Mouse (Mus musculus) cerebellum, postnatal 36 days (tissue): Measurements from ENCODE around the gene Fabp3.

Experiments
- DNase-seq, 2 experiments: peaks; one replicate each; pipeline ENCODE4 v3.0.0; 2021 to 2022; ENCODE audit warnings: mixed read lengths in 2 of 2

Fabp3 gene

GRCm38 (mm10) chr4:130308231-130309081 lies at the start of gene Fabp3, which contains the start of gene Gm10570:
TSS of gene Fabp3 (plus strand) at chr4:130308595.
TSS of gene Gm10570 (minus strand) at chr4:130308674.
- peak; percentile 74 to 80 for DNase-seq

- DNase-seq = no peak
These were observed 48.0 kb upstream of the Fabp3 start for GRCm38 (mm10) chr4:130260406-130260805.

- DNase-seq = no peak
These were observed 44.3 kb upstream of the Fabp3 start for GRCm38 (mm10) chr4:130264131-130264530.

GRCm38 (mm10) chr4:130264698-130265349 lies 43.6 kb upstream of the Fabp3 start:
- DNase-seq = peak; percentile 78 to 82

GRCm38 (mm10) chr4:130266601-130267000 lies 41.8 kb upstream of the Fabp3 start:
- no peak for DNase-seq

- no peak for DNase-seq
These were observed 41.3 kb upstream of the Fabp3 start for GRCm38 (mm10) chr4:130267069-130267468.

GRCm38 (mm10) chr4:130268736-130269135 lies 39.7 kb upstream of the Fabp3 start:
- no peak for DNase-seq

GRCm38 (mm10) chr4:130270089-130270488 lies 38.3 kb upstream of the Fabp3 start:
- peak; percentile 76 to 79 for DNase-seq

- no peak for DNase-seq
These were observed 37.6 kb upstream of the Fabp3 start for GRCm38 (mm10) chr4:130270611-130271347.

GRCm38 (mm10) chr4:130273698-130274345 lies 34.6 kb upstream of the Fabp3 start:
- peak; percentile 68 to 79 for DNase-seq

- peak; percentile 70 to 73 for DNase-seq
These were observed 33.9 kb upstream of the Fabp3 start for GRCm38 (mm10) chr4:130274346-130275015.

- DNase-seq = peak; percentile 80 to 83
These were observed 33.2 kb upstream of the Fabp3 start for GRCm38 (mm10) chr4:130275016-130275822.

GRCm38 (mm10) chr4:130275823-130276105 lies 32.6 kb upstream of the Fabp3 start:
- DNase-seq = no peak

GRCm38 (mm10) chr4:130276573-130277176 lies 31.7 kb upstream of the Fabp3 start:
- peak in 1 of 2 experiments; percentile 31 for DNase-seq

- no peak for DNase-seq
These were observed 29.3 kb upstream of the Fabp3 start, which contains the start of gene Serinc2 for GRCm38 (mm10) chr4:130279105-130279504. TSS of gene Serinc2 (minus strand) at chr4:130279205.

GRCm38 (mm10) chr4:130282856-130283255 lies 25.5 kb upstream of the Fabp3 start:
- DNase-seq = no peak

GRCm38 (mm10) chr4:130283826-130284225 lies 24.6 kb upstream of the Fabp3 start:
- no peak for DNase-seq

GRCm38 (mm10) chr4:130286531-130286930 lies 21.9 kb upstream of the Fabp3 start:
- DNase-seq = no peak

GRCm38 (mm10) chr4:130289824-130290223 lies 18.6 kb upstream of the Fabp3 start:
- no peak for DNase-seq

GRCm38 (mm10) chr4:130292271-130292670 lies 16.1 kb upstream of the Fabp3 start:
- peak; percentile 88 to 92 for DNase-seq

- DNase-seq = no peak
These were observed 13.9 kb upstream of the Fabp3 start for GRCm38 (mm10) chr4:130294513-130294912.
